Mouse (Mus musculus) liver, adult 10 weeks (tissue): ENCODE results near the gene Iqgap1. TPM values are rescaled to one million over a fixed set of nuclear protein-coding genes. Genes with fewer than 3 reads are reported as not detected.

Experiments
- polyA plus RNA-seq: library from polyadenylated mRNA; stranded (reverse); fragments of 350-450 nt; fragmentation: Illumina TruSeq; extraction: RNeasy Lipid Tissue Mini Kit (QIAGEN cat#74804); gene quantifications from one replicate; pipeline ENCODE4 v1.2.3, GENCODE M21; 2014; ENCODE audit warnings: low read depth, low replicate concordance

Gene Iqgap1
- 3.0 TPM for polyA plus RNA-seq

DNA sequence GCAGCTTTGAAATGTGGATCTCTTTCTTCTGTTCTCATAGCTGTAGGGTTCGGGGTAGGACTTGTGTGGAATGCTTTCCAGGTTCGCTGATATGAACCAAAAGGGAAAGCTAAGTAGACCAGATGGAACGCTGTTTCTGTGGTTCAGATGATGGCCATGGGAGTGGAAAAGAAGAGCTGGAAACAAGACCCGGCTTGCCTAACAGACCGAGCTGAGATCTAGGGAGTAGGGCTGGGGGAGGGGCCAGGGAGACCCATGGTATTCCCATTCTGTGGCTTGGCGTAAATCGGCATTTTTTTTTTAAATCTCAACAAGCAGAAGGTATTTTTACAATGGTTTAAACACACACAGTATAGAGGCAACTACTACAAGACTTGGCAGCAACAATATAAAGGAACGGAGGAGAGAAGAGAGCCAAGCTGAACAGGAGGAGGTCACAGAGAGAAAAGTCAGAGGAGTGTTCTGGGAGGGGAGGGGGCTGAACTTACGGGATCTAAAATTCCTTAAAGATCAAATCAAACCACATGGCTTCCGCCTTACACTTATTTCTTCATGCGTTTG is at the start of gene Iqgap1:
Gene Iqgap1, minus strand, starts transcription at position 132 of the 561 bp plus-strand sequence.

DNA sequence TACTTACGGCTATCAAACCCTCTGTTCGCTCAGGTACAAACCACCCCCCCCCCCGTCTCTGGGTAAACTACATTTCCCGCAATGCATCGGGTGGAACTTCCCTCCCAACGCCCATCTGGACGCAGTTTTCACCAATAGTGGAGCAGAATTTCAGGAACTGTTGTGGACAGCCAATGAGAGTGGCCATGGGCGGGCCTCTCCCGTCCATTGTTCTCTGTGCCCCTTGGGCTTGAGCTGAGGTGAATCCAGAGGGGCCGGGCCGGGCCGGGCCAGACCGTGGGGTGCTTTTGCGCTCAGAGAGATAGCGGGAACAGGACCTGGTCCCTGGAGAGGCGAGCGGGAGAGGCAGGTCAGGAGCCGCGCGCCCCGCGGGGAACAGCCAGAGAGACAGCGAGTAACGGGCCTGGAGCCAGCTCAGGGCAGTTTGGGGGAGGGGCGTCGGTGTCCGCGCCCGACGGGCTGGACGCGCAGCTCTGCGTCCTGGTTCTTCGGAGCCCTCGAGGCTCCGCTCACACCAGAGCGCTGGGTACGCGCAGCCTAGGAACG is 35.0 kb upstream of the Iqgap1 start, which contains the start of gene Zscan2:
Gene Zscan2, plus strand, starts transcription at position 192 of the 546 bp plus-strand sequence.

DNA sequence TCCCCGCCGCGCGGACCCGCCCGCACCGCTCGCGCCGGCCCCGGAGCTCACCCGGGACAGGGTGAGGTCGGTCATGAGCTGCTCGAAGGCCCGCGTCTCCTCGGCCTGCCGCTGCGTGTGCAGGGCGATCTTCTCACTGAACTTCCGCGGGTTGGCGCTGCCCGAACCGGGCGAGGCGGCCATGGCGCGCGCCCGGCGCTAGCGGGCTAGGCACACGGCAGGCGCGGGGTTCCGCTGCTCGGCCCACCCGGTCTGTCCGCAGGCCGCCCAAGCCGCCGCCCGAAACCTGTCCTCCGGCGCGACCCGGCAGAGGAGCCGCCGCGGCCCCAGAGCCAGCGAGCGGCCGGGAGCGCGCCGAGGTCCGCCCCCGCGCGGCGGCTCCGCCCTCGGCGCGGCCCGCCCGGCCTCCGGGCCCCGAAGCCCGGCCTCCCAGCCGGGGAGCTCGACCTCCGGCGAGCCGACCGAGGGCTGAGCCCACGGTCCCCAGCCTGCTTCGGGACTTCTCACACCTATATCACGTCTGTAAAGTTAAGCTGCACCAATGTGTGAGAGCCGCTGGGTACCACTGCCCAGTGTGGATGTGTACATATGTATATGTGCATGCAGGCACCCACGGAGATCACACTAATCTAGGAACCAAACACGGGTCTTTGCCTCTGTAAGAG is 137.1 kb downstream of the Iqgap1 start, which contains the start of gene Crtc3:
Gene Crtc3, minus strand, starts transcription at position 322 of the 665 bp plus-strand sequence.

Other genes with a start within 250 kb of the Iqgap1 start
- gene Crtc3, start 137.1 kb downstream of the Iqgap1 start, polyA plus RNA-seq = 1.2 TPM
- 0.32 TPM for gene Zscan2, start 34.9 kb upstream of the Iqgap1 start, polyA plus RNA-seq
- gene Wdr73, start 75.3 kb upstream of the Iqgap1 start, polyA plus RNA-seq = 13.3 TPM
- not detected for gene Nmb, start 79.1 kb upstream of the Iqgap1 start, polyA plus RNA-seq
- gene Sec11a, start 121.8 kb upstream of the Iqgap1 start, polyA plus RNA-seq = 84.2 TPM
- 4.2 TPM for gene Zfp592, start 167.7 kb upstream of the Iqgap1 start, polyA plus RNA-seq
- not detected for gene Alpk3, start 231.6 kb upstream of the Iqgap1 start, polyA plus RNA-seq